Mouse (Mus musculus): Measurements from ENCODE around the gene Zfp280d.

DNA sequence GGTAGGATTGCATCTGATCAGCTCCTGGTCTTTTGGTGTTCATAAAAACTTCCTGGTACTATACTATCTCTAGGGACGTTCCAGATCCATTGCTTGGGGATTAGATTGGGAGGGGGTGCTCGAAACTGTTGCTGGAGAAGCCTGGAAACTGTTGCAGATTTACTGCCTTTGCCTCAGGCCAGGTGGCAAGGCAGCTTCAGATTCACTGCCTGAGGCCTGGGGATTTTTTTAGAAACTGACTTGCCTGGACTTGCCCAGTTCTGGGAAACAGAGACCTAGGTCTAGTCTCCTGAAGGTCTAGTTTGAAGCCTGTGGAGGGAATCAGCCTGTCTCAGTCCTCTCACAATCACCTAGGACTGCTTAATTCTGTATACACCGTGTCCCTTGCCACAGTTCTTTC lies 9.8 kb upstream of the Zfp280d start:
- TF ChIP-seq USF1 (IDR thresholded peaks at IDR 0.05; ENCODE audit: low read depth) (no peak), POLR2AphosphoS2 (IDR thresholded peaks at IDR 0.05; ENCODE audit: insufficient read length, low read depth) (no peak), POLR2A (IDR thresholded peaks at IDR 0.05; ENCODE audit: insufficient read length, low read depth) (no peak), REST (IDR thresholded peaks at IDR 0.05; ENCODE audit: insufficient read depth, insufficient read length) (no peak), MAX (IDR thresholded peaks at IDR 0.05; ENCODE audit: low read depth) (no peak), E2F4 (IDR thresholded peaks at IDR 0.05; ENCODE audit: insufficient read depth) (no peak), TCF12 (IDR thresholded peaks at IDR 0.05; ENCODE audit: insufficient read depth, poor library complexity, severe bottlenecking) (no peak), SRF (IDR thresholded peaks at IDR 0.05; ENCODE audit: control insufficient read depth, insufficient read length, low read depth) (no peak), MYOG (IDR thresholded peaks at IDR 0.05; ENCODE audit: control insufficient read depth in 1 of 3, insufficient read depth in 1 of 3, insufficient read length in 2 of 3, low read depth in 2 of 3) (no peak)

Data from myocyte (in vitro differentiated cells).